Mouse (Mus musculus) c-Kit-negative CD71-positive TER-119-positive erythroid progenitor cells, embryonic 14.5 days (primary cell): ENCODE measurements around the gene Olfr420.

Source experiments
- DNase-seq: peaks from one replicate; pipeline ENCODE4 v3.0.0-alpha.2; 2013; ENCODE audit warnings: low read depth, low spot score

Olfr420 gene

GRCm38 (mm10) chr1:174155333-174155732 is at the start of gene Olfr420:
Gene Olfr420 (plus strand): TSS chr1:174155633.
- DNase-seq = no peak

DNA sequence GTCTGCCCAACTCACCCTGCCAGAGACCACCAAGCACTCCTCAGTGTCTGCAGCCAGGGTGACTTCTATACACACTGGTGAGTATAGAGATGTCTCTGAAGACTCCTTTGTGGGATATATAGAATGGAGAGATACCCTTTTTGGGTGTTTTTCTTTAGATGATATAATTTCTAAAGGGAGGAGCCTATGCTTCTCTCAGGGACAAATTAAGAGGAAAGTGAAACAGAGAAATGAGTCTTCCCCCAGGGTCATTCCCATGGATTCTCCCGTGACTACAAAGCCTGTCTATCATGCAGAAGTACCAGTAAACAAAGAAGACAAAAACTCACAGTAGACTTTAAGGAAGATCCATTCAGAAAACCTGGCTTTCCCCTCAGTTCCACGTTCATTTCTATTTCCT is 34.4 kb upstream of the Olfr420 start, which contains the start of gene Olfr231:
TSS of gene Olfr231 (minus strand) at position 101 of the 400 bp plus-strand sequence.
- no peak for DNase-seq

DNA sequence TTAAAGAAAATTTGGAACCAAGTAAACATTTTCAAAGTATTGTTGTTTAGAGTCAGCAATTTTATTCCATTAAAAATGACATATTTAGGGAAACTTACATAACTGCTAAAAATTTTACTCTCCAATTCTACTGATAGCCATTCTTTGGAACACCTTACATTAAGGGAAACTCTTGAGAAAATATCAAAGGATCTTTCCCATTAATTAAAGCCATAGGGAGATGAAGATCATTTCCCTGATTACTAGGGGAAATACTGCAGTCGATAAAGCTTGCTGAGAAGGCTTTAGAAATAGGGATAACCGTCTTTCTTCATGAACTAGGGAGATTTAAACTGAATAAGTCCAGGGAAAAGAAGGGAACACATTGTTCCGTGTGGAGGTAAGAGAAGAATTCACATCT is 24.2 kb upstream of the Olfr420 start, which contains the start of gene Olfr424:
TSS of gene Olfr424 (plus strand) at position 301 of the 400 bp plus-strand sequence.
- DNase-seq = no peak

GRCm38 (mm10) chr1:174131999-174132398 is 23.4 kb upstream of the Olfr420 start:
- DNase-seq = no peak

GRCm38 (mm10) chr1:174141384-174141783 is 14.0 kb upstream of the Olfr420 start:
- DNase-seq = no peak

GRCm38 (mm10) chr1:174146696-174147095 is 8.7 kb upstream of the Olfr420 start:
- no peak for DNase-seq

- no peak for DNase-seq
Observed at GRCm38 (mm10) chr1:174149289-174149688, 6.1 kb upstream of the Olfr420 start.

DNA sequence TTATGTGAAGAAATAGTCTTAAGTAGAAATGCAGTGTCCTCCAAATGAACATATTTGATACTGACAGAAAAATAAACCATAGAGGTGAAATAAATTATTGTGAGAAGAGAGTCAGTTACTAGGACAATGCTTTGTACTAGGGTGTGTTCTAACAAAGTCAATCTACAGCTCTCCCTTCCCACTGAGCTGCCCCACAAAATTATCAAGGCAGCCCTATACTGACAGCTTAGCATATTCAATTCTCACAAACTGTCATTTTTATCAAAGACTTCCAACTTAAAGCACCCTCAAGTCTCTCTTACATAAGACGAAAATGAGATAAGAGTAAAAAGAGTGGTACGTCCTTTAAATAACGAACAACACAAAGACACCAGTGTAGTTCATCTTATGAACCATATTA is 2.2 kb downstream of the Olfr420 start:
- no peak for DNase-seq

GRCm38 (mm10) chr1:174158512-174158911 is 3.1 kb downstream of the Olfr420 start:
- no peak for DNase-seq

GRCm38 (mm10) chr1:174159095-174159494 is 3.7 kb downstream of the Olfr420 start:
- DNase-seq = no peak

GRCm38 (mm10) chr1:174169024-174169423 is 13.6 kb downstream of the Olfr420 start:
- peak; percentile 67 for DNase-seq

DNA sequence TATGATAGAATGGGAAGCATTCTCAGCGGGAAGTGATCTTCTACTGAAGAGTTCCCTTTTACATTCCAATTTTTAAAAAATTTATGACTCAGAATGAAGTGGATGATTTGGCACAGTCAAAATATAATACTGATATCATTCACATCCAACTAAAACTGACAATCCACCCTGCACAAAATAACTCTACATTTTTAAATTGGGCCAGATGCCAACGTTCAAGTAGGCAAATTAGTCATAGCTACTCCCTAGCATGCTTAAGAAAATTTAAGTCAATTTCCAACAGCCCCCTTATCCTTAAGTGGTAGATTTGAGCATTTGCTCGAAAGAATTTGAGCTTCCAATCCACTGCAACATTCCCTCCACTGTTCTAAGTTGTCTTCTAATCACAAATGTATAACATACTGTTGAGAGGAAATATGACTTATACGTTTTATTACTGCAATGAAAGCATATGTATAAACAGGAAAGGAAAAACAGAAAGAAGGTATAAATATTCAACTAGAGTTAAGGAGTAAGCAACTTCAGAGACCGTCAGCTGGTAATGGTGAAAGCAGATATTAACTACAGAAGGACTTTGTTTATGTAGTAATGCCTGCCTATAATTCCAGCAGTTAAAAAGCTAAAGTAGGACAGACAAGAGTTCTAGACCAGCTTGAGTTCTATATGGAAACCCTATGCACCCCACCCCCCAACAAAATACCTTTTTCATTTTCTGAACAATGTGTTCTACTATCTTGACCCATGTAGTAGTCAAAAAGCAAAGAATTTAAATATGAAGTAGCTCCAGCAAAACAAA is 15.5 kb downstream of the Olfr420 start:
- peak; percentile 42 for DNase-seq

DNA sequence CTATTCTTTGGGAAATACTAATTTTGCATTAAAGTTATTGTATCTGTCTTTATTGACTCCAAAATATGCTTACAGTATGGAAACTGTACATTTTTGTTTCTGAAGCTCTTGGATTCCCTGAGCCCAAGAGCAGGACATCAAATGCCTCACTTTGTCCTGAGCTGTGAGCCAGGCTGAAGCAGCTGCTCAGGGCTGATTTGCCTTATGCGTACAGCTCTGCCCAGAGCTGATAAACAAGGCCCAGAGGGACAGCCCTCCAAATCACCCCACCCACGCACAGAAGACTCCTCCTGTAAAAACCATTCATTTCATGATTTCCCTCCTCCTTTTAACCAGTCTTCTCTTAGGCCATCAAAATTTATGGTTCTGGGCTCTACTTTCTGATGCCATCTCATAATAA is 16.1 kb downstream of the Olfr420 start:
- peak; percentile 85 for DNase-seq

GRCm38 (mm10) chr1:174172605-174173004 is 17.2 kb downstream of the Olfr420 start, which contains the start of gene Spta1:
Gene Spta1 (plus strand): TSS chr1:174172776.
- DNase-seq = peak; percentile 90

GRCm38 (mm10) chr1:174204699-174205098 is 49.3 kb downstream of the Olfr420 start:
- DNase-seq = no peak
